Mouse (Mus musculus) midbrain, embryonic 14.5 days (tissue): ENCODE results near the gene Kmt2c. TPM values are rescaled to one million over a fixed set of nuclear protein-coding genes. Genes with fewer than 3 reads are reported as not detected.

Experiments
- ATAC-seq: fragments of 200-750 bp; cut with Nextera tagmentation; 2 replicates; pipeline ENCODE4 v1.8.0; 2017; ENCODE audit warnings: moderate number of reproducible peaks, moderate library complexity; ENCODE audit not compliant: low FRiP score, low TSS enrichment
- DNase-seq: peaks from one replicate; pipeline ENCODE4 v3.0.0-alpha.2; 2015
- H3K27ac ChIP-seq: fragments of 300-500 bp; sonication (generic); replicated peaks from 2 replicates; pipeline ENCODE4 v1.5.1; 2014; ENCODE audit warnings: mild to moderate bottlenecking, low read depth, low read length, moderate library complexity
- H3K27me3 ChIP-seq: fragments of 300-500 bp; sonication (generic); 2 replicates; pipeline ENCODE4 v1.6.1; 2014; ENCODE audit warnings: low read length, control low read depth, mixed read lengths; ENCODE audit not compliant: control insufficient read depth, insufficient read depth
- H3K36me3 ChIP-seq: fragments of 300-500 bp; sonication (generic); 2 replicates; pipeline ENCODE4 v1.6.1; 2014; ENCODE audit warnings: low read length, control low read depth; ENCODE audit not compliant: control insufficient read depth, insufficient read depth
- H3K4me1 ChIP-seq: fragments of 300-500 bp; sonication (generic); 2 replicates; pipeline ENCODE4 v1.6.1; 2014; ENCODE audit warnings: mild to moderate bottlenecking, antibody characterized with exemption, low read length, control low read depth; ENCODE audit not compliant: control insufficient read depth, insufficient read depth
- H3K4me2 ChIP-seq: fragments of 300-500 bp; sonication (generic); 2 replicates; pipeline ENCODE4 v1.6.1; 2014; ENCODE audit warnings: mild to moderate bottlenecking, low read length, moderate library complexity
- H3K4me3 ChIP-seq: fragments of 300-500 bp; sonication (generic); replicated peaks from 2 replicates; pipeline ENCODE4 v1.5.1; 2014; ENCODE audit warnings: low read depth, low read length
- H3K9ac ChIP-seq: fragments of 300-500 bp; sonication (generic); replicated peaks from 2 replicates; pipeline ENCODE4 v1.6.1; 2014; ENCODE audit warnings: mild to moderate bottlenecking, low read length, moderate library complexity
- H3K9me3 ChIP-seq: fragments of 300-500 bp; sonication (generic); 2 replicates; pipeline ENCODE4 v1.6.1; 2016; ENCODE audit warnings: low read length, control low read depth, mixed read lengths; ENCODE audit not compliant: control insufficient read depth
- WGBS: fragments of 180-500 bp; shearing (Covaris S2); extraction: QIAGEN DNeasy Blood & Tissue Kit; methylation state at CpG from one replicate; pipeline ENCODE4 v1.1.7; 2014; 5-methylcytosine and 5-hydroxymethylcytosine counted together
- polyA plus RNA-seq: library from polyadenylated mRNA; unstranded; fragments of >200 nt; fragmentation: Nextera tagmentation; extraction: Ambion mirVana; gene quantifications from 2 replicates; pipeline ENCODE4 v1.2.1, GENCODE M21; 2014

The Kmt2c gene
- polyA plus RNA-seq, 1 experiment from 2014 or later = 32.8 TPM

DNA sequence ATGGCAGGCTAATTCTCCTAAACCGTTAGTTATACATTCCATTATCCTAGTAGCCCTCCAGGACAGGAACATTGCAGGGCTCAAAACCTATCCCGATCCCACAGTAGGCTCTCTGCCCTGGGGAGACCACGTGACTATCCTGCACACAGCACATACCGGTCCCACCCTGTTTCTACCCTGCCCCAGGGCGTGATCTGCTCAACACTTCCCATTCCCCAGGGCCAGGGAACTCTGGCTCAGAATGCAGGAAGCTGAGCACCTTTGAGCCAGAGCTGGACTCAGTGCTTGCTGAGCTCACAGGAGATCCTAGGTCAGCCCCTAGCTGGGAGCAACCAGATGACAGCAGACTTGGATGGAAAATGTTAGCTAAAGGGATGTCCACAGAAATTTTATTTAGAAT lies 27.5 kb upstream of the Kmt2c start:
- Histone ChIP-seq H3K4me1 (no peaks in the 10 kb centered on the region), H3K4me3 (no peak overlapping the region), H3K36me3 (no peaks in the 10 kb centered on the region), H3K9ac (no peak overlapping the region), H3K27me3 (no peaks in the 10 kb centered on the region), H3K4me2 (no peak overlapping the region), H3K27ac (no peak overlapping the region), H3K9me3 (no peaks in the 10 kb centered on the region)
- DNase-seq (no peak), ATAC-seq (no peak)
- 45% methylated on average over 5 of the region's 5 CpGs for WGBS

DNA sequence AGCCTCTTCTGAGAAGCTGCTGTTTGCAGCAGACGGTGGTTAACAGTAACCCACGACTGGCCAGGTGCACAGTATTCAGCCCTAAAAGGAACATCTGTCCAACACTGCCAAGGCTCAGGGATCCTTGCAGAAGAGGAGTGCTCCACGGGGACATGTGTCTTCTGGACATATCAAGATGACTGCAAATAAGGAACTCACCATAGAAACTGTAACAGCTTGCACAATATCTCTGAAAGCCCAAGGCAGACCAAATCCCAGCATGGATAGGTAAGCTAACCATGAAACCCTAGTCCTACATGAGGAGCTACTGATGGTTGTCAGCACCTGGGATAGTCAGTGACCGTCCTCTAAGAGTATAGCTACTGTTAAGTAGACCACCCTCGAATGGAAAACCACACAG lies 22.9 kb upstream of the Kmt2c start:
- no peak overlapping the region for H3K4me2 ChIP-seq
- H3K9me3 ChIP-seq = no peaks in the 10 kb centered on the region
- H3K27me3 ChIP-seq = no peaks in the 10 kb centered on the region
- H3K36me3 ChIP-seq = no peaks in the 10 kb centered on the region
- no peak for DNase-seq
- no peak overlapping the region for H3K27ac ChIP-seq
- ATAC-seq = no peak
- 85% methylated on average over 5 of the region's 5 CpGs for WGBS
- H3K4me3 ChIP-seq = no peak overlapping the region
- H3K9ac ChIP-seq = no peak overlapping the region
- no peaks in the 10 kb centered on the region for H3K4me1 ChIP-seq

DNA sequence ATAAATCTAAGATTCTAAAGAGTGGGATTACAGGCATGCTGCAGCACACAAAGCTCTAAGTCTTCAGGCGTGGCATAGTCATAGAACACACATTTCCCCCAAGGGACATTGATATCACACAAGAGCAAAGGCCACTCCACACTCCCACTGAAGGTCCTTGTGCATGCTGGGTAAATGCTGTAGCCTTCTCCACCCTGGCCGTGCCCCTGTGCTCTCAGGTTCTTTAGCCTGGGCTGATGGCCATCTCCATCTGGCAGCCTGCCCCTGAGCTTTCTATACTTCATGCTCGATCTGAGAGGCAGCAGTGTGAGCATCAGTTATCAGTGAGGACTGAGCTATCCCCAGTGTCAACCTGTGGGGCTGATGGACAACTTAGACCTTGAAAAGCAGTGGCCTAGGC lies 21.2 kb upstream of the Kmt2c start:
- Histone ChIP-seq H3K4me2 (no peak overlapping the region), H3K36me3 (no peaks in the 10 kb centered on the region), H3K4me3 (no peak overlapping the region), H3K4me1 (no peaks in the 10 kb centered on the region), H3K27me3 (no peaks in the 10 kb centered on the region), H3K9ac (no peak overlapping the region), H3K27ac (no peak overlapping the region), H3K9me3 (no peaks in the 10 kb centered on the region)
- ATAC-seq (no peak), DNase-seq (no peak)
- WGBS = 79% methylated on average over 3 of the region's 3 CpGs

DNA sequence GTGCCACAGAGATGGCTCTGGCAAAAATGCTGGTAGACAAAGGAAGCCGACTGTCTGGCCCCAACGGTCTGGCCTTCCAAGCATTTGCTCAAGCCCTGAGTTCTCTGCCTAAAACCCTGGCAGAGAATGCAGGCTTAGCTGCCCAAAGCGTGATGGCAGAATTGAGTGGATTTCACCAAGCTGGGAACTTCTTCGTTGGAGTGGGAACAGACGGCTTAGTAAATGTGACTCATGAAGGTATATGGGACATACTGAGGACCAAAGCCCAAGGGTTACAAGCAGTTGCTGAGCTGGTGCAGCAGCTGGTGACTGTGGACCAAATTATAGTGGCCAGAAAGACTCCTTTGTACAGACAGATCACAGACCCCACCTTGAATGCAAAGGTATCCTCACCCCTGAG lies 19.0 kb upstream of the Kmt2c start:
- Histone ChIP-seq H3K9me3 (no peaks in the 10 kb centered on the region), H3K27me3 (no peaks in the 10 kb centered on the region), H3K4me3 (no peak overlapping the region), H3K36me3 (no peaks in the 10 kb centered on the region), H3K4me2 (no peak overlapping the region), H3K4me1 (no peaks in the 10 kb centered on the region), H3K27ac (no peak overlapping the region), H3K9ac (no peak overlapping the region)
- WGBS = 82% methylated on average over 5 of the region's 5 CpGs
- no peak for DNase-seq
- no peak for ATAC-seq

DNA sequence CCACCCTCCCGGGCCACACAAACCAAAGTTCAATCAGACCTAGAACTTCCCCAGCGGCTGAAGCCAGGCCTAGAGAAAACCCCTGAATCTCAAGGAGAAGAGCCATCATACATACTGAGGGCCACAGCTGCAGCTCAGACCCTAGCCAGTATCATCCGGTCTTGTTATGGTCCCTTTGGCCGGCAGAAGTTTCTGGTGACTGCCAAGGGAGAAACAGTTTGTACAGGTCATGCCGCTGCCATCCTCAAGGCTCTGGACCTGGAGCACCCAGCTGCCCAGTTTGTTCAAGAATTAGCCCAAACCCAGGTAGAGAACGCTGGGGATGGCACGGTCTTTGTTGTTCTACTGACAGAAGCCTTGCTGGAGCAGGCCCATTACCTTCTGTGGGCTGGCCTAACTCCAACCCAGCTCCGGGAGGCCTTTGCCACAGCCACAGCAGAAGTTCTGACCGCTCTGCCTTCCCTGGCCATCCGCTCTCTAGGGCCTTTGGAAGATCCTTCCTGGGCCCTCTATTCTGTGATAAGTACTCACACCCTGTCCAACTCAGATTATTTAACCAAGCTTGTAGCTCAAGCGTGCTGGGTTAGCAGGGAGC lies 17.8 kb upstream of the Kmt2c start:
- Histone ChIP-seq H3K4me3 (no peak overlapping the region), H3K9ac (no peak overlapping the region), H3K27ac (no peak overlapping the region), H3K4me1 (no peaks in the 10 kb centered on the region), H3K4me2 (no peak overlapping the region), H3K36me3 (no peaks in the 10 kb centered on the region), H3K27me3 (no peaks in the 10 kb centered on the region), H3K9me3 (no peaks in the 10 kb centered on the region)
- ATAC-seq = no peak
- WGBS = 92% methylated on average over 11 of the region's 11 CpGs
- DNase-seq = no peak

DNA sequence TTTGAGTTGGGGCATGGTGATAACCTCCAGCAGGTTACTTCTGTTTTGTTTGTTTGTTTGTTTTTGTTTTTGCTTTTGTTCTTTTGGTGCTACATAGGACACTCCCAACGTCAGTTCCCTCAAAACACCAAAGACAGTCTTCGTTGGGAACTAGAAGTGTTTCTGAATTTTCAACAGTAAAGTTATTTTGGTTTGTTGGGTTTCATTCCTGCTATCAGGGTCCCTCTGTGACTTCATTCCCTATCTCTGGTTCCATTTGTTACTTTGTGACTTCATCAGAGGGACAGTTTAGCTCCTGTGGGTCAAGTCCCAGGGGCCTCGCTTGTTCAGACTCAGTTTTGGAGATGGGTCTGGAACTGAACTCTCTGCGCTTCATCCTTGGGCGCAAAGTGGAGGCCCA lies 17.2 kb upstream of the Kmt2c start, which contains the start of gene Cct8l1:
TSS of gene Cct8l1 (plus strand) at position 301 of the 400 bp plus-strand sequence.
- 93% methylated on average over 5 of the region's 5 CpGs for WGBS
- ATAC-seq (no peak), DNase-seq (no peak)
- Histone ChIP-seq H3K4me3 (no peak within 1 kb of the TSS), H3K4me1 (no peaks in the 10 kb centered on the region), H3K27ac (no peak within 1 kb of the TSS), H3K9me3 (no peaks in the 10 kb centered on the region), H3K4me2 (no peak within 1 kb of the TSS), H3K27me3 (no peaks in the 10 kb centered on the region), H3K36me3 (no peaks in the 10 kb centered on the region), H3K9ac (no peak within 1 kb of the TSS)

DNA sequence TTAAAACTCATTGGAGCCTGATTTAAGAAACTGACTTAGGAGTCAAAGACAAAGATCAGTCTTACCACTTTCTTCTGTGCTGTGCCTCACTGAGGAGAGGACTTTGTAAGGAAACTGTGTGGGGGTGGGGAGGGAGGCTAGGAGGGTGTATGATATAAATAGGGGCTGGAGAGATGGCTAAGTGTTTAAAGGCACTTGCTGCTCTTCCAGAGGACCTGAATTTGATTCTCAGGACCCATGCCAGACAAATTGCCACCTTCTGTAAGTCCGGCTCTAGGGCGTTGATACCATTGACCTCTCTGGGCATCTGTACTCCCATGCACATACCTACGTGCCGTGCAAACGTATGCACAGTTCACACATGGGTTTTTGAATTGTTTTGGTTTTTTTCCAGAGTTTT lies 7.5 kb upstream of the Kmt2c start:
- DNase-seq = no peak
- Histone ChIP-seq H3K36me3 (no peaks in the 10 kb centered on the region), H3K27ac (no peak overlapping the region), H3K27me3 (no peaks in the 10 kb centered on the region), H3K4me2 (no peak overlapping the region), H3K9me3 (no peaks in the 10 kb centered on the region), H3K4me1 (no peaks in the 10 kb centered on the region), H3K9ac (no peak overlapping the region), H3K4me3 (no peak overlapping the region)
- WGBS = 92% methylated on average over 5 of the region's 5 CpGs
- ATAC-seq = no peak

DNA sequence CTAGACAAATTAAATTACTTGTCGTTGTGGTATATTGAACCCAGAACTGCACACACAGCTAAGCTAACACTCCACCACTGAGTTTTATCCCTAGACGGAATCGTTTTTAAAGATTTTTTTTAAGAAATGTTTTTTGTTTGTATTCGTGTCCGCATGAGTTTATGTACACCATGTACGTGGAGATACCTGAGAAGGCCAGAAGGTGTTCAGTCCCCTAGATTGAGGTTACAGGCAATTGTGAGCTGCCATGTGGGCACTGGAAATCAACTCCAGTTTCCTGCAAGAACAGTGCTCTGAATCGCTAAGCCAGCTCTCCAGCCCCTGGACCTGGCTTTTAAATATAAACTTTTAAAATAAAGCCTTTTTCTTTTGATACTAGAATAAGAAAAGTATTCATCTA lies 2.1 kb upstream of the Kmt2c start:
- Histone ChIP-seq H3K4me3 (no peak overlapping the region; the same call in 1 of the 2 replicates), H3K27ac (no peak overlapping the region), H3K4me2 (peak overlapping the region; percentile 58), H3K4me1 (peaks cover 15% of the 10 kb centered on the region), H3K9ac (no peak overlapping the region), H3K27me3 (no peaks in the 10 kb centered on the region), H3K36me3 (no peaks in the 10 kb centered on the region), H3K9me3 (no peaks in the 10 kb centered on the region)
- WGBS = 71% methylated on average over 7 of the region's 7 CpGs
- ATAC-seq = no peak
- no peak for DNase-seq
